Mouse (Mus musculus) layer of hippocampus, postnatal 14 days (tissue): ENCODE data around the gene Sprr1a. TPM values are rescaled to one million over a fixed set of nuclear protein-coding genes. Genes with fewer than 3 reads are reported as not detected.
"Not testable (repeated sequence)": the region's sequence is repeated elsewhere in the genome, so short reads cannot be mapped to it uniquely, and the experiment has no call there.

ENCODE experiments used
- DNase-seq, 2 experiments: peaks; one replicate each; pipeline ENCODE4 v3.0.0; 2021 to 2022; ENCODE audit warnings: low spot score in 2 of 2, mixed read lengths in 1 of 2
- long read RNA-seq, 2 experiments: library from polyadenylated mRNA; stranded (forward); transcript quantifications; one replicate each; pipeline ENCODE4 v2.0.0; 2021
- total RNA-seq, 2 experiments: library from RNA; stranded (reverse); gene quantifications; 2 replicates each; pipeline ENCODE4 v1.2.3; 2021

Gene Sprr1a
- total RNA-seq = not detected
- long read RNA-seq, experiment 1 = 0 reads
- long read RNA-seq, experiment 2 = 0 reads

DNA sequence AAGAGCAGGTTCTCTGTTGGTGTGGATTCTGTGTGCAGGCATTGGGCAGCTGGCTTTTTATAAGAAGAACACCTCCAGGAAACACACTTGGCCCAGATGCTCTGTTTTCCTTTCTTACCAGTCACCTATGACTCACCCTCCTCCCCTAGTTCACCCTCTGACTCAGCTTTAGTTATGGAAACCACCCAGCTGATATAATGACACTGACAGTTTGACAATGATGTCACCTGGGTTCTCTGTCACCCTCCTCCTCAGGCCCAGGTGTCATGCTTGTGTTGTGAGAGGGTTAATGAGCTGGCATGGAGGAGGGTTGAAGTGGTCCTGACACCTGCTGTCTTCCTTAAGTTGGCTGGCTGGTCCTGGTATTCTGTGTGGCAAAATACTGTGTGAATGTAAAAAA, at the start of gene Sprr1a:
TSS of gene Sprr1a (minus strand) at position 33 of the 400 bp plus-strand sequence.
- DNase-seq = no peak

DNA sequence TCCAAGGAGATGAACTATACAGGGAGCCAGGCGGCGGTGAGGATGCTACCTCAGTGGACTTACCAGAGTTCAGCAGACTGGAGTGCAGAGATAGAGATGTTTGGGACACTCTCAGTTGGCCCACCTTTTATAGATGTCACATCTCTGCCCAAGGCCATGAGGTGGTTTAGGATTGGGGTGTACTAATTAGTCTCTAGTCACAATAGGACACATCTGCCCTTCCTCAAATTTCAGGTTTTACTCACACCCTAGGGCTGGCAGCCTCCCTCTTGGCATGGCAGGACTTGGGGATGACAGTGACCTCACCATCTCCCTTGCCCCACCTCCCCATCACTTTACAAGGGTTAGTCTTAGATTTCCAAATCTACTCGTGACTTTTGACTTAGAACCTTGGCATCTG, 48.7 kb upstream of the Sprr1a start, which contains the start of gene 2310046K23Rik:
TSS of gene 2310046K23Rik (minus strand) at position 101 of the 400 bp plus-strand sequence.
- no peak for DNase-seq

DNA sequence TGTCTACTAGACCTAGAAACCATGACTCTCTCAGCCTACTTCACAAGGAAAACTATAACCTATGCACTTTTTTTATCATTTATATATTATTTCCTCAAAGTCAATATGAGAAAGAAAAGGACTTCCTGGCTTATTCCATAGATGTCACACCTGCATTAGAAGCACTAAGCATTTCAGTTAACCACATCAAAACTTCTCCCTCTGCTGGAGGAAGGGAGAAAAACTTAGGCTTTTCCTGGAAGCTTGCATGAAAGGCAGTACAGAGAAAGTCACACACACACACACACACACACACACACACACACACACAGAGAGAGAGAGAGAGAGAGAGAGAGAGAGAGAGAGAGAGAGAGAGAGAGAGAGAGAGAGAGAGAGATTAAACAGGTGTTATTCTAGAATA, 26.6 kb upstream of the Sprr1a start:
- DNase-seq = peak in 1 of 2 experiments; percentile 24

DNA sequence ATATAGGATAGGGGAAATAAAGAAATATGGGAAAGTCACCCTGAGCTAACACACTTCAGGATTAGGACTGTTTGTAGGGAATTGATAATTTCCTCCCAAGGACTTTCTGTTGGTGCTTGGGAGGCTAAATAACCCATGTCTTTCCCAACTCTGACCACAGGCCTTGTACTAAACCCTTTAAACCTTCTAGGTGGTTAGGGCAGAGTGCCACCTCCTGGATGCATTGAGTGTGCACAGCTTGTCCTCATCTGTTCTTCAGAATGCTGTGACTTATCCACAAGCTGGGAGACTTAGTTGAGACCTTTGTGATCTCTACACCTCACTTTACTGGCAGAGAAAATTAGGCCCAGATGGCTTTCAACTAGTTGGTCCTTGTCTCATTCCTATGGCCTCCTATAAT, 25.1 kb upstream of the Sprr1a start:
- no peak for DNase-seq

DNA sequence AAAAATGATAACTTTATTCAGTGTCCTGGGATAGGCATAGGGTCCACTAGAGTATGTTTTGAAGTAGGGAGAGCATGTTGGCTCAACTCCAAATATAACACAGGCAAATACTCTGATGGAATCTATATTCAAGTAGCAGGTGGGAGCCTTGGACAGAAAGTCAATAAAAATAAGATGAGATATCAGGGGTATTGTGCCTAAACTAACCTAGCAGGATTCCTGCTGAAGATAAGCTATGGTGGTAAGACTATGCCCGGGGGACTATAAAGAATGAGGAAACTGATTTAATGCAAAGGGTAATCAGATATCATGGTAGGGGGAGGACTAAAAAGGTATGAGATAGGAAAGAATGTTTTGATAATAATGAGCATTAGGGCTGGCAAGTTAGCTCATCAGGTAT, 22.5 kb upstream of the Sprr1a start:
- DNase-seq = no peak

DNA sequence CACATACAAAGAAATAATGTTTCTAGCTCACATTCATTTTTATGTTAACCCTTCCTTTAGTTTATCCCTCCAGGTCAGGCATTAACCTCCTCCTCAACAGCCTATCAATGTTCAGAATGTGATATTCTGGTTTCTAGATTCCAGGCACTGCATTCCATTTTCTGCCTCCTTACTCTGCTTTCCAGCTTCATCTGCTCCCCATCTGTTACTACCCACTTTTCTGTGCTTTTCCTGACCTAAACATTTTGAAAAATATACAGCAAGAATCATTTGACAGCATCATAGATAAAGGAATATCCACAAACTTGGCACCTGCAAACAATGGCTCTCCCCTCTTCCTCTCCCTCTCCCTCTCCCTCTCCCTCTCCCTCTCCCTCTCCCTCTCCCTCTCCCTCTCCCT, 17.8 kb upstream of the Sprr1a start:
- DNase-seq = no peak

DNA sequence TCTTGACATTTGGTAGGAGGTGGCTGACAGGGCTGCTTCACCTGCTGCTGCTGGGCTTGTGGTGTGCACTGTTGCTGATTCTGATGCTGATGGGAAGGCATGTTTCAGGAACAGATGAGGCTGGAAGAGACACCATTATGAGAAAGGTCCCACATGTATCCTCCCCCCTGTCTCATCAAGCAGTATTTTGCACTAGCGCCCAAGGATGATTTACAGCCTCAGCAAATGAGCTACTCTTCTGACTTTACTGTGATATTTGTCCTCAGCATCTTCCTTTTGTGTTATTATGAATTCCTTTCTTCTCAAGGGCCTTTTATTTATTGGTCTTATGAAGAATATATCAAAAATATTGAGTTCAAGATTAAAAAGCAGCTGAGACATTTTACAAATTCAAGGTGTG, 14.7 kb upstream of the Sprr1a start, which contains the start of gene Sprr4:
TSS of gene Sprr4 (minus strand) at position 101 of the 400 bp plus-strand sequence.
- no peak for DNase-seq

DNA sequence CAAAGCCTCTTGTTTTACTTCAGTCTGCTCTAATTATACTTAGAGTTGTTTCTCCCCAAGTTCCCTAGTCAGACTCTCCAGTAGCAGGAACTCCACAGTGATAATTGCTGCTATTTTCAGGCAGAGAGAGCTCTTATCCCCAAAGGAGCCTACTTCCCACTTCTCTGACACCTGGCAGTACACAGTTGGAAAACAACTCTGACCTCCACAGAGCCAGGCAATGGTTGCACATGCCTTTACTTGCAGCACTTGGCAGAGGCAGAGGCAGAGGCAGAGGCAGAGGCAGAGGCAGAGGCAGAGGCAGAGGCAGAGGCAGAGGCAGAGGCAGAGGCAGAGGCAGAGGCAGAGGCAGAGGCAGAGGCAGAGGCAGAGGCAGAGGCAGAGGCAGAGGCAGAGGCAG, 4.6 kb upstream of the Sprr1a start:
- not testable (repeated sequence) for DNase-seq

DNA sequence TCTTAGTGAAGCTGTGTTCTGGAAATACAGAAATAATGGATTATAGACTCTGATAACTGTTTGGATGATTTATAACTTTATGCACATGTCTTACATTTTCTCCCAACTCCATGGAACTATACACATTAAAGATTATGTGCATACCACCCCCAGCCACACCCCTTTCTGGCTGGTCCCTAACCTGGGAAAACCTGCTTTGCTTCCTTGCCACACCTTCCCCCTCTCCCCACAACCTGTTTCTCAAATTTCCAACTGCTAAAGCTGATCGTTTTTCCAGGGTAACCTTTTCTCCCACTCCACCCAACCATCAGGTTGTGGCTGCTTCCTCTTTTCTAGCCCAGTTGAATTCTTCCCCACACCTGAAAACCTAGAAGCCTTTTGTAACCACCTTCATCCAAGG, 612 bp upstream of the Sprr1a start:
- DNase-seq = no peak

DNA sequence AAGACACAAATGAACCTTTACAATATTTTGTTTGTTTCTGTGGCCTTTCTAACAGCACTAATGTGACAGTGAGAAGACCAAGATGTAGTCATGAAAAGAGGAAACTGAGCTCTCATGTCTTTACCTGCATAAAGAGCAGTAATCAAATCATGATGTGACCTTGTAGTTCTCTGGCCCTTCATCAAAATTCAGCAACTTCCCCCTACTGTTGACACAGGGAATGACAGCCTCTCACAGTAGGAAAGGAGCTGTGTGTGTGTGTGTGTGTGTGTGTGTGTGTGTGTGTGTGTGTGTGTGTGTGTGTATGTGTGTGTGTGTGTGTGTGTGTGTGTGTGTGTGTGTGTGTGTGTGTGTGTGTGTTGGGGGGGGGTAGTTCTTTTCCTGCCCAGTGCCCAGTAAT, 4.4 kb downstream of the Sprr1a start:
- not testable (repeated sequence) for DNase-seq

DNA sequence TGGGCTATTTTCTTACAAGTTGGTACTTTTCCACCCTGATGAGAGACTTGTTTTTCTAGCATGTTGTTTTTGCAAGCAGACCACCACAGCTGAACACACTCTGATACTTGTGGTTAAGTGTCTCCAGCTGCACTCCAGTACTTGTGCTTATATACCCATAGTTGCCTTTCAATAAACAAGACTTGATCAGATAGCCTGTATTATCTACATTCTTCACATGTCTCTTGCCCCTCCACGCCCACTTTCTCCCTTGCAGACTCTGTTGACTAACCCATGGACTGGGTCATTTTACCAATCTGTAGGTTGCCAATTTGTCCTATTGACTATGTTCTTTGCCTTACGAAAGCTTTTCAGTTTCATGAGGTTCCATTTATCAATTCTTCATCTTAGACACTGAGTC, 15.6 kb downstream of the Sprr1a start:
- DNase-seq = no peak

DNA sequence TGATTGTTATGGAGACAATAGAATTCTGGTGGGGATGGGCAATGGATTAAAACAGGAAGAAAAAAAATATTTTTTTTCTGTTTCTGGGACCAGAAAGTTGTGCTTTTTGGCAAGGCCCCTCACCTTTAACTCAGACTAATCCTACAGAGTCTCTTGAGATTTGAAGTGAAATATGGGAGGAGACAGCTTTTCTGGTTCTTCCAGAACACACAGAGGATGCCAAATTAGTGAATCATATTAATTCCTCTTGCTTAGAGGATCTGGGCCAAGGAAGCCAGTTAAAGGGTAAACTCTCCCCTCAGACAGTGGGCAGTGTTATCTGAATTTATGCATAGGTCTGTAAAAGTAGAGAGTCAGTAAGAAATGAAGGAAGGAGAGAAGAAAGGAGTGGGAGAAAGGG, 18.3 kb downstream of the Sprr1a start:
- no peak for DNase-seq

DNA sequence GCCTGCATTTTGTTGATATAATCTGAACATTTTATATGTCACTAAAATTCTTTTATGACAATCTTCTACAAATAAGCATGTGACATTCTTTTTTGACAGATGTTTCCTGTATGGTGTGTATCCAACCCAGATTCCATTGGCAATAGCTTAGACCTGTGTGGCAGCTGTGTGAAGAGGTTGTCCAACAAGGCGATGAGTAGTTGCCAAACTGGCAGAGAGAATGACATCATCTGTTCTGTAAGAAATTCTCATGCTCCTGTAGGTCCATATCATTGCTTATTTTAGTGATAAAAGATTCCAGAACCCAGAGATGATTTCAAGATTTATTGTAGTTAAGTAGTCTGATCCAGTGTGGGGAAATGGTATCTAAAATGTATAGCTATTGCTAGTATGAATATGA, 19.1 kb downstream of the Sprr1a start:
- DNase-seq = no peak

DNA sequence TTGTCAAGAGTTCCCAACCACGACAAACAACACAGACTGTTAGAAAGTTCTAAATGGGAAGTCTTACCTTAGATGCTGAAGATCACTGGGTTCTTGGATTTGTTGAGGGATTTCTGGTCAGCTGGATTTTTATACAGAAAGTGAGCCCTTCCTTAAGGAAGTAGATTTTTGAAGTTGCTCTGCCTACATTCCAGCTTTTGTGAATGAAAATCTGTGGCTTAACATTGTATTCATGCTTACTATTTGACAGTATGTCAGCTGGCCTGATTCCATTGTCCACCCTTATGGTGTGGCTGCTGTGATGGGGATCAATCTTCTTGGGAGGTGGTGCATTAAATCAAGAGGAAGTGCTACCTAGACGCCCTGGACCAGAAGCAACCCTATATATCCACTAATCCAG, 27.1 kb downstream of the Sprr1a start, which contains the start of gene Sprr3:
TSS of gene Sprr3 (minus strand) at position 101 of the 400 bp plus-strand sequence.
- no peak for DNase-seq

DNA sequence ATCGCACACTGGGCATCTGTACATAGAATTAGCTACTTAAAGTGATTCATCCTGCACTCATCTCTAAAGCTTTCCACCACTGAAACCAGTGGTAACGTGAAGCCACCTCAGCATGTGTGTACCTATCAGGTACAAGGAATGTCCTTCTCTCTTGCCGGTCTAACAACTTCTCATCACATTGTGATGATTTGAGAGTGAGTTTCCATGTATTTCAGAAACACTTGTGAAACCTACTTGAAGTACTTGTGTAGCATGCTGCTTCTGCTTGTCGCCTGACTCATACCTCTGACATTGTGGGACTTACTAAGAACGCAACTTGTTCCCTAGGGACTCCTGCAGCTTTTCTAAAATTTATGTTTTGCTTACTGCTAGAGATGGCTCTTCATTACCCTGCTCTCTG, 30.5 kb downstream of the Sprr1a start:
- DNase-seq = no peak

DNA sequence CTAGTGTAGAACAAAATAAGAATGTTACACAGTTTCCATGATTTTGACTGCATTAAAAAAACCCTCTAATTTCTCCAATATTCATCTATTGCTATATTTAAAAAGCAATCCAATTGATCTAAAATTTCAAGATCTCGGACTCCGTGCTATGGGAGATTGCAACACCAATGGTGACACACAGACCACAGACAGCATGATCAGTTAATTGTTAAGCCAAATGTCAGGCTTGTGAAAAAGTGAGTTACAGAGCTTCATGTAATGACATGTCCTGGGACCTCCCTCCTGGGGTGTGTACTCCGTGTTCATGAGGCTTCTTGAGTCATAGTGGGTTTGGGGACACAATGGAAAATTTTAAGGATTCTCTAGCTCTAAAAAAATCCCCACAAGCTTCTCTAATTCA, 45.5 kb downstream of the Sprr1a start:
- DNase-seq = no peak

DNA sequence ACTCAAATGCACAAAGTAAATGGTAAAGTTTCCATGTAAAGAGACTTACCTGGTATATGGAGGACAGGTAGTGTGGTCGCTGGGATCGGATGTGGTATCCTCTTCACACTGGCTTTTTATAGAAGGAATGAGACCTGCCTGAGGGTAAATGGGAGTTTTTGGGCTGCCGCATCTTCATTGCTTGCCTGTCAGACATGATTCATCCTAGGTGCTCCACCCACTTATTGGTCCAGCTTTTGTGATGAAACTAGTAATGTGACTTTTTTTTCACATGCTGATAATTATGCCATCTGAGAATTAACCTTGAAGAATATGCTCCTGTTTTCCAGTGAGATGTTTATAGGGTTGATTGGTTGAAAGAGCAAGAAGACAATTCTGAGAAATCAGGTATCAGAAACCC, 47.0 kb downstream of the Sprr1a start, which contains the start of gene Sprr1b:
TSS of gene Sprr1b (minus strand) at position 101 of the 400 bp plus-strand sequence.
- DNase-seq = no peak

Other genes starting within 250 kb of the Sprr1a start
- not detected for gene Sprr2a3, start 200.5 kb downstream of the Sprr1a start, total RNA-seq
- gene Sprr2b, start 169.3 kb downstream of the Sprr1a start, total RNA-seq = not detected
- gene Sprr2d, start 146.8 kb downstream of the Sprr1a start, total RNA-seq = not detected
- not detected for gene Sprr2e, start 133.8 kb downstream of the Sprr1a start, total RNA-seq
- gene Sprr2f, start 120.7 kb downstream of the Sprr1a start, total RNA-seq = not detected
- not detected for gene Sprr2h, start 100.2 kb downstream of the Sprr1a start, total RNA-seq
- not detected for gene Sprr2i, start 77.9 kb downstream of the Sprr1a start, total RNA-seq
- not detected for gene Sprr2j-ps, start 67.8 kb downstream of the Sprr1a start, total RNA-seq
- 1 to 10 TPM; 2.3 to 4.4 TPM for gene Gm9774, start 56.5 kb downstream of the Sprr1a start, total RNA-seq
- gene Sprr2k, start 53.3 kb downstream of the Sprr1a start, total RNA-seq = not detected
- gene Sprr1b, start 47.1 kb downstream of the Sprr1a start, total RNA-seq = not detected
- gene Sprr3, start 27.2 kb downstream of the Sprr1a start, total RNA-seq = not detected
- not detected for gene Sprr4, start 14.6 kb upstream of the Sprr1a start, total RNA-seq
- gene 2310046K23Rik, start 48.6 kb upstream of the Sprr1a start, total RNA-seq = not detected
- gene Ivl, start 87.8 kb upstream of the Sprr1a start, total RNA-seq = not detected
- gene Smcp, start 103.1 kb upstream of the Sprr1a start, total RNA-seq = not detected
- not detected for gene 2210017I01Rik, start 121.6 kb upstream of the Sprr1a start, total RNA-seq
- not detected for gene Lce6a, start 135.8 kb upstream of the Sprr1a start, total RNA-seq
- gene Lce1a1, start 162.4 kb upstream of the Sprr1a start, total RNA-seq = not detected
- not detected for gene Lce1b, start 171.0 kb upstream of the Sprr1a start, total RNA-seq
- gene Lce1a2, start 184.4 kb upstream of the Sprr1a start, total RNA-seq = not detected
- not detected for gene Lce1c, start 193.4 kb upstream of the Sprr1a start, total RNA-seq
- not detected for gene Lce1d, start 201.3 kb upstream of the Sprr1a start, total RNA-seq
- not detected for gene Lce1e, start 223.2 kb upstream of the Sprr1a start, total RNA-seq
- gene Lce1f, start 234.5 kb upstream of the Sprr1a start, total RNA-seq = not detected